Comparison of ENCODE assay signal across 8 mouse cellular contexts in the genomic region with DNA sequence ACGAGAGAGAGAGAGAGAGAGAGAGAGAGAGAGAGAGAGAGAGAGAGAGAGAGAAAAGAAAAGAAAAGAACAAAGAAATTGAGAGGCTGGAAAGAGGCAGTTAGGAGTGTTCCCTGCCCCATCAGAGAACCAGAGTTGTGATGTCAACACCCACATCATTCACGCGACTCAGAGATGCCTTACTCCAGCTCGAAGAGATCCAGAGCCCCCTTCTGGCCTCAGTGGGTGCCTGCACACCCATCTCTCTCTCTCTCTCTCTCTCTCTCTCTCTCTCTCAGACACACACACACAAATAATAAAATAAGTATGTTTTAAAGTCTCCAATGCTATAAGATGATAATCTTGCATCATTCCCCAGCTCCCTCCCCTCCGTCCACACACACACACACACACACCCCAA. TPM values are rescaled to one million over a fixed set of nuclear protein-coding genes. Genes with fewer than 3 reads are reported as not detected.
DNase-seq lines count a peak whose midpoint lies in the region; ATAC-seq and TF ChIP-seq lines count a peak whose summit lies in the region.

No protein-coding gene starts in this region.

- H3K27me3 ChIP-seq in forebrain, embryonic 11.5 days (ENCODE audit: control insufficient read depth, insufficient read depth, low read length), result peaks cover 3% of the 10 kb centered on the region; the same call in 1 of the 2 replicates
- H3K27me3 ChIP-seq in forebrain, embryonic 12.5 days, result peaks cover 9% of the 10 kb centered on the region
- no peaks in the 10 kb centered on the region for H3K27me3 ChIP-seq in liver, adult 2 months (ENCODE audit: control insufficient read depth, insufficient read depth, low read length)
- H3K27me3 ChIP-seq in liver, embryonic 11.5 days (replicated peaks; ENCODE audit: control insufficient read depth, insufficient read depth, low read length), result no peaks in the 10 kb centered on the region
- no peaks in the 10 kb centered on the region for H3K27me3 ChIP-seq in hindbrain, embryonic 16.5 days (replicated peaks; ENCODE audit: control insufficient read depth, insufficient read depth, low read length)

- no peak overlapping the region for H3K4me2 ChIP-seq in forebrain, embryonic 11.5 days (ENCODE audit: low read depth, low read length, severe bottlenecking)
- no peak overlapping the region for H3K4me2 ChIP-seq in forebrain, embryonic 12.5 days
- H3K4me2 ChIP-seq in liver, embryonic 11.5 days, result no peak overlapping the region
- H3K4me2 ChIP-seq in hindbrain, embryonic 16.5 days (ENCODE audit: low read length), result 0 out of 2 replicates have a peak overlapping the region, but pooled peaks have one; percentile 6

- no peaks in the 10 kb centered on the region for H3K9me3 ChIP-seq in forebrain, embryonic 11.5 days (ENCODE audit: control insufficient read depth, low read length)
- no peaks in the 10 kb centered on the region for H3K9me3 ChIP-seq in forebrain, embryonic 12.5 days
- no peaks in the 10 kb centered on the region for H3K9me3 ChIP-seq in liver, embryonic 11.5 days (ENCODE audit: control insufficient read depth, low read length)
- no peaks in the 10 kb centered on the region for H3K9me3 ChIP-seq in hindbrain, embryonic 16.5 days (ENCODE audit: control insufficient read depth, low read length)

- H3K27ac ChIP-seq in forebrain, embryonic 11.5 days (ENCODE audit: low read depth, low read length), result no peak overlapping the region
- H3K27ac ChIP-seq in forebrain, embryonic 12.5 days, result no peak overlapping the region
- no peak overlapping the region for H3K27ac ChIP-seq in liver, adult 2 months (replicated peaks; ENCODE audit: insufficient read depth, low read depth, low read length)
- no peak overlapping the region for H3K27ac ChIP-seq in liver, embryonic 11.5 days (ENCODE audit: low read depth, low read length)
- H3K27ac ChIP-seq in hindbrain, embryonic 16.5 days (ENCODE audit: low read depth, low read length), result no peak overlapping the region

- no peaks in the 10 kb centered on the region for H3K4me1 ChIP-seq in forebrain, embryonic 11.5 days (replicated peaks; ENCODE audit: control insufficient read depth, insufficient read depth, low read length)
- no peaks in the 10 kb centered on the region for H3K4me1 ChIP-seq in forebrain, embryonic 12.5 days
- H3K4me1 ChIP-seq in liver, adult 2 months (ENCODE audit: control insufficient read depth, insufficient read depth, low read length), result no peaks in the 10 kb centered on the region
- H3K4me1 ChIP-seq in liver, embryonic 11.5 days (replicated peaks; ENCODE audit: control insufficient read depth, insufficient read depth, low read length), result no peaks in the 10 kb centered on the region
- no peaks in the 10 kb centered on the region for H3K4me1 ChIP-seq in hindbrain, embryonic 16.5 days (ENCODE audit: control insufficient read depth, insufficient read depth, low read depth, low read length)

- TF ChIP-seq POLR2A in liver, adult 2 months (IDR thresholded peaks at IDR 0.05; ENCODE audit: extremely low read depth, insufficient read depth, low read length), result no peak
- no peak for TF ChIP-seq POLR2A in brain, embryonic 14.5 days (IDR thresholded peaks at IDR 0.05; ENCODE audit: borderline replicate concordance, extremely low read depth, insufficient read depth, insufficient read length, poor library complexity, severe bottlenecking)

- H3K4me3 ChIP-seq in forebrain, embryonic 11.5 days (ENCODE audit: low read depth, low read length), result no peak overlapping the region
- H3K4me3 ChIP-seq in forebrain, embryonic 12.5 days (replicated peaks), result no peak overlapping the region
- no peak overlapping the region for H3K4me3 ChIP-seq in liver, adult 2 months (ENCODE audit: insufficient read depth, low read depth, low read length)
- no peak overlapping the region for H3K4me3 ChIP-seq in liver, embryonic 11.5 days (ENCODE audit: low read depth, low read length)
- no peak overlapping the region for H3K4me3 ChIP-seq in hindbrain, embryonic 16.5 days (ENCODE audit: low read length)

- no peak for ATAC-seq in forebrain, embryonic 11.5 days (replicated peaks; ENCODE audit: low FRiP score)
- no peak for ATAC-seq in forebrain, embryonic 12.5 days (ENCODE audit: low FRiP score)
- ATAC-seq in liver, embryonic 11.5 days (replicated peaks; ENCODE audit: low FRiP score), result no peak
- 0 out of 2 replicates have a peak, but pooled peaks have one; percentile 42 for ATAC-seq in hindbrain, embryonic 16.5 days

- H3K79me2 ChIP-seq in liver, adult 2 months (ENCODE audit: control insufficient read depth, insufficient read depth, low read length), result no peaks in the 10 kb centered on the region

- 37% methylated on average over 5 of the region's 5 CpGs for WGBS in forebrain, embryonic 11.5 days
- 25% methylated on average over 5 of the region's 5 CpGs for WGBS in forebrain, embryonic 12.5 days
- 22% methylated on average over 5 of the region's 5 CpGs for whole genome bisulfite sequencing in liver, adult 2 months
- 28% methylated on average over 5 of the region's 5 CpGs for WGBS in liver, embryonic 11.5 days
- WGBS in hindbrain, embryonic 16.5 days, result 28% methylated on average over 5 of the region's 5 CpGs

- no peak overlapping the region for H3K9ac ChIP-seq in forebrain, embryonic 11.5 days (ENCODE audit: low read length)
- H3K9ac ChIP-seq in forebrain, embryonic 12.5 days, result no peak overlapping the region
- H3K9ac ChIP-seq in liver, adult 2 months (ENCODE audit: low read depth, low read length), result no peak overlapping the region
- no peak overlapping the region for H3K9ac ChIP-seq in liver, embryonic 11.5 days (ENCODE audit: low read depth, low read length)
- H3K9ac ChIP-seq in hindbrain, embryonic 16.5 days (ENCODE audit: low read depth, low read length), result no peak overlapping the region

- H3K36me3 ChIP-seq in forebrain, embryonic 11.5 days (ENCODE audit: control insufficient read depth, insufficient read depth, low read length), result no peaks in the 10 kb centered on the region
- no peaks in the 10 kb centered on the region for H3K36me3 ChIP-seq in forebrain, embryonic 12.5 days (replicated peaks)
- H3K36me3 ChIP-seq in liver, adult 2 months (ENCODE audit: control insufficient read depth, insufficient read depth, low read length), result no peaks in the 10 kb centered on the region
- H3K36me3 ChIP-seq in liver, embryonic 11.5 days (ENCODE audit: control insufficient read depth, insufficient read depth, low read length), result no peaks in the 10 kb centered on the region
- H3K36me3 ChIP-seq in hindbrain, embryonic 16.5 days (ENCODE audit: control insufficient read depth, insufficient read depth, low read length), result no peaks in the 10 kb centered on the region

- peak; percentile 67 for TF ChIP-seq CTCF in liver, adult 2 months (IDR thresholded peaks at IDR 0.05; ENCODE audit: low read depth, low read length)
- TF ChIP-seq CTCF in brain, embryonic 14.5 days (IDR thresholded peaks at IDR 0.05; ENCODE audit: borderline replicate concordance, extremely low read depth, insufficient read depth, insufficient read length), result peak; percentile 71

- peak; percentile 68 for DNase-seq in forebrain, embryonic 11.5 days (ENCODE audit: low spot score)
- DNase-seq in liver, adult 2 months (ENCODE audit: extremely low read depth, low read depth, low spot score), result peak; percentile 21
- no peak for DNase-seq in liver, embryonic 11.5 days (ENCODE audit: low spot score)
- peak; percentile 76 for DNase-seq in brain, embryonic 14.5 days (ENCODE audit: low read depth)
- DNase-seq in natural killer cell, adult 2 months (ENCODE audit: low spot score in 2 of 2), result peak; percentile 24 to 47
- DNase-seq in ovary, postnatal 10 days (ENCODE audit: low spot score), result no peak

RNA-seq across cellular contexts. Expression of a gene that starts 47.6 kb away (rescaled TPM):
- polyA plus RNA-seq in forebrain, embryonic 11.5 days (2014; fragmentation: Nextera tagmentation; extraction: Ambion mirVana), result 19.6 and 22.6 TPM in 2 replicates
- 19.4 and 22.6 TPM in 2 replicates for polyA plus RNA-seq in forebrain, embryonic 12.5 days (2016; fragmentation: Nextera tagmentation; extraction: Ambion mirVana)
- total RNA-seq in liver, adult 2 months (2014; rRNA removed), result 18.9 and 19.1 TPM in 2 replicates
- polyA plus RNA-seq in liver, adult 2 months (2012; rRNA removed), result 6.8 and 9.4 TPM in 2 replicates
- 30.2 and 31.5 TPM in 2 replicates for polyA plus RNA-seq in liver, embryonic 11.5 days (2014; fragmentation: Nextera tagmentation; extraction: Ambion mirVana)
- 6.3 and 8.3 TPM in 2 replicates for polyA plus RNA-seq in brain, embryonic 14.5 days (2012; rRNA removed)
- 18.7 and 21.5 TPM in 2 replicates for polyA plus RNA-seq in hindbrain, embryonic 16.5 days (2015; fragmentation: Nextera tagmentation; extraction: Ambion mirVana)

Comparison
In these comparisons a context has a peak if more than half of its experiments do, and no peak if none do; other contexts are left out.
1. DNase-seq: peak in forebrain, embryonic 11.5 days (single experiment), liver, adult 2 months (single experiment), brain, embryonic 14.5 days (single experiment) and natural killer cell, adult 2 months (2 of 2); none in liver, embryonic 11.5 days (single experiment) and ovary, postnatal 10 days (single experiment).